Mouse (Mus musculus): ENCODE data around the gene Hipk2.
A peak's percentile ranks its signal among the peaks of the same experiment; 100 is the strongest.
"Not testable (repeated sequence)": the region's sequence is repeated elsewhere in the genome, so short reads cannot be mapped to it uniquely, and the experiment has no call there.

Hipk2 gene

DNA sequence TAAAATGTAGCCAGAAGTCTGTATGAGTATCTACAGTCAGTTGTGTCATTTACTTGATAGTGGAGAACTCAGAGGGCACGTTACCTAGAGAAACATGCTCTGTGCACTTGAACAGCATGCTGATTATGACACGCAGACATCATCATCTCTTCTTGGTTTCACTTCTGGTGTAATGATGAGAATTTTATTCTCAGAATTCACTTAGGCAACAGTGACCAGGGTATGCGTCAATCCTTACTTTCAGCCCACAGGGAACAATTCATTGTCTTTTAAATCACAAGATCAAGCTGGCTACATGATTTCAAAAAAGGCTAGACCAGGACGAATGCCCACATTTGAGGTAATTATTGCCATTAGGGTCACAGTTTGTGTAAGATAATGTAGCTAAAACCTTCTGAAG lies 185.3 kb downstream of the Hipk2 start:
- DNase-seq, result no peak

DNA sequence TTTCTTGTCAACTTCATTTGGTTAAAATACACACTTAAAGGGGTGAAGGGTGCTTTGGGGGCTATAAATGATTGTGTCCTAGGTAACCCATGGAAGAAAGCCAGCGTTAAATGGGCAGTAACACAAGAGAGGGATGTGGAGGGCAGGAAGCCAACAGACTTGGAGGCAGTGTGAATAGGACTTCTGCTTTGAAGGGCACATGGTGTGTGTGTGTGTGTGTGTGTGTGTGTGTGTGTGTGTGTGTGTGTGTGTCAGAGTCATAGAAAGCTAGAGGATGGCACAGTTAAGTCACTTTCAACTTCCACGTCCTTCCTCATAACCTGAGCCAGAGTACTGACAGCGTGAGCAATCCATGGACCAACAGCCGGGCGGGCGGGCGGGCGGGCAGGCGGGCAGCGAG lies 187.1 kb downstream of the Hipk2 start:
- peak; percentile 14 for DNase-seq

DNA sequence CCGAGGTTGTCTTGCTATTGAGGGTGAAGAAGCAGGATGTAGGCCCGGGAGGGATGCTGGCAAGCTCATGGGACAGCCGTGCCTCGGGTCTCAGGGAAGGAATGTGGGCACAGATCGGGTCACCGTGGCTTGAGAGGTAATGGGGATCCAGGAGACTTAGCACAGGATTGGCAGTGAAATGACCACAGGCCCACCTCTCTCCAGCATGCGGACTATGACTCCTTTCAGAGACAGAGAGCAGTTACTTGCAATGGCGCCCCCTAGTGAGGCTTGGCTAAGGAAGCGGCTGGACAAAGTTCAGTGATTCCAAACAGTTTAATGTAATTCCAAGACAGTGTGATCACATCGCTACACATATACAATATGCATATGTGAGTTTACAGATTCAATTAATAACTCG lies 188.7 kb downstream of the Hipk2 start:
- DNase-seq, result peak; percentile 58

DNA sequence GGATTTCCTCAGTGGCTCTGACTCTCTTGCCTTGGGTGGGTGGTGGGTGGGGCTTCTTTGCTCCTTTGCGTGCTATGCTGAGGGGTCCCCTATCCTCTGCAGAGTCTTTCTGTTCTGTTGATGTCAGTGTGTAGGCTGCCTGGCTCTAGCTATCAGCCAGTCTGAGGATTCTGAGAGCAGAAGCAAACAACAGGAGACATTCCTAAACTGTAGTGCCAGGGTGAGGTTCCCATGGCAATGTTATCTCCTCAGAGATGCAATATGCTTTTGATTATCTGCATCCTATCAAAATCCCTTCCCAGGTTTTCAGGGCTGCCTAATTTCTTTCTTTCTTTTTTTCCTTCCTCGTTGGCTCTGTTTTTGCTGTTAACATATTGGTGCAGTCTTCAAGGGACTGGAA lies 193.4 kb downstream of the Hipk2 start:
- DNase-seq, result no peak

DNA sequence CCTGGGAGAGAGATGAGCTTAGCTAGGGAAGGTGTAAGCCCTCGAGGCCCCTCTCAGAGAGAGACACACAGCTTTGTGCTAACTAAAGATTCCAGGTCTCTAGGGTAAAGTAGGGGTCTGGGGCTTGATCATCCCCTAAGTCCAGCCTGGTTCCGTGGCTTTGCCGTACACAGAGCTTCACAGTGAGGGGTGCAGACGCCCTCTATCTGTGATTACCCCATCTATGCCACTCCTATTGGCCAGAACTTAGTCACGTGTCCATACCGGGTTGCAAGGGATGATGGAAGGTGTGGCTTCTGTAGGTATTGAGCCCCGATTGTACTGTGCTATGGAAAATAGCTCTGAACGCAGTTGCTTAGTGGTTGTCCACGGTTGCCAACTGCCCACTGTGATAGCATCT lies 198.3 kb downstream of the Hipk2 start:
- DNase-seq, result no peak

DNA sequence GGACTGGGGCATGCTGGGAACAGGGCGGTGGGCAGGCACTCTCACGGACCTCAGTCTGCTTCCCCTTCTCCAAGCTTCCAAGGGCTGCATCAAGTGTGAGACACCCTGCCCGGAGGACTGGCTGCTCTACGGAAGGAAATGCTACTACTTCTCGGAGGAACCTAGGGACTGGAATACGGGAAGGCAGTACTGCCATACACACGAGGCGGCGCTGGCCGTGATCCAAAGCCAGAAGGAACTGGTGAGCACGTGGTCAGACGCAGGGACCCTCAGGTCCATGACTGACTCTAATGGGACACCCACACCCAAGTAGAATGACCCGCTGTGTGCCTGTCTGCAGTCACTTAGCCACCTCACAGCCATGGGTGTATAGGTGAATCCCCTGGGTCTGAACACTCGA lies 199.2 kb downstream of the Hipk2 start:
- no peak for DNase-seq

DNA sequence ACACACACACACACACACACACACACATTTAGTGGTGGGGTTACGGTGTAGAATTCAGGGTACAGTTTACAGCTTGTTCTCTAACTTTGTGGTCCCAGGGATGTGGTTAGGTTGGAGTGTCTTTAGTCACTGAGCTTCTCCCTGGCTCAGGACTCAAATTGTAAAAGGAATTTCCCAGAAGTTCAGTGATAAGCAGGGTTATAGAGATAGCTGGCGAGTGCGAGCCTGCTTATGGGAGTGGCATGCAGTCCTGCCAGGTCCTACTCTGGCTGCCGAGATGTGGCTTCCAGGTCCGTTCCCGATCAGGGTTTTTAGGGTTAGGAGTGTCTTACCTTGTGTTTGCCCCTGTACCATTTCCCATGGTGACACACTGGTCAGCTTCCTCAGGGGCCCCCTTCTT lies 199.7 kb downstream of the Hipk2 start:
- no peak for DNase-seq

DNA sequence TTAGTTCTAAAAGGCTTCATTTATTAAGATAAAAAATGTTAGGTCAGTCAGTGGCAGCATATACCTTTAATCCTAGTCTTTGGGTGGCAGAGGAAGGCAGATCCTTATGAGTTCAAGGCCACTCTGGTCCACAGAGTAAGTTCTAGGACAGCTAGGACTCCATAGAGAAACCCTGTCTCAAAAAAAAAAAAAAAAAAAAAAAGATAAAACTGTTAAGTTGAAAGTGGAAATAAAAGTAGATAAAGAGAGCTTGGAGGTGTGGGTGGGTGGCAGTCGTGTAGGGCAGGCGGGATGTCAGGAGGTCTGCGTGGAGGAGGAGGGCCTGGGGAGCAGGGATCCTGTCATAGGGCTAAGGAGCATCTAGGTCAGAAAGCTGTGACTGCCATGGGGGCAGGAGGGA lies 204.0 kb downstream of the Hipk2 start:
- DNase-seq, result no peak

DNA sequence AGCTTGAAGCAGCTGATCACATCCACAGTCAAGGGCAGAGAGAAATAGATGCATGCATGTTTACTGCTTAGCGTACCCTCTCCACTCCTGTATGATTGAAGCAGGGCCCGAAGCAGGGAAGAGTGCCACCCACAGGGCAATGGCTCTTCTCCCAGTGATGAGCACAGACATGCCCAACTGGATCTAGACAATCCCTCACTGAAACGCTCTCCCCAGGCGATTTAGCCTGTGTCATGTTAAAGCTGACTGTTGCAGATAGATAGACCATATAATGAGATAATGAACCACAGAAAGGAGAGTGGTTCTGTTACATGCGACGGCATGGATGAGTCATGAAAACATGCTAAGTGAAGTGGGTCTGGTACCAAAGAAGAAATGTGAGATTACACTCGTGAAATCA lies 204.7 kb downstream of the Hipk2 start:
- no peak for DNase-seq

DNA sequence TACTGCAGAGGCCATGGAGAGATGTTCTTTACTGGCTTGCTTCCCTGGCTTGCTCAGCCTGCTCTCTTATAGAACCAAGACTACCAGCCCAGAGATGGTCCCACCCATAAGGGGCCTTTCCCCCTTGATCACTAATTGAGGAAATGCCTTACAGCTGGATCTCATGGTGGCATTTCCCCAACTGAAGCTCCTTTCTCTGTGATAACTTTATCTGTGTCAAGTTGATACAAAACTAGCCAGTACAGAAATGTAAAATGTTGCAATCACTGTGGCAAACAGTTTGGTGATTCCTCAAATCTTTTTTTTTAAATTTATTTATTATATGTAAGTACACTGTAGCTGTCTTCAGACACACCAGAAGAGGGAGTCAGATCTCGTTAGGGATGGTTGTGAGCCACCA lies 205.5 kb downstream of the Hipk2 start:
- DNase-seq, result not testable (repeated sequence)

DNA sequence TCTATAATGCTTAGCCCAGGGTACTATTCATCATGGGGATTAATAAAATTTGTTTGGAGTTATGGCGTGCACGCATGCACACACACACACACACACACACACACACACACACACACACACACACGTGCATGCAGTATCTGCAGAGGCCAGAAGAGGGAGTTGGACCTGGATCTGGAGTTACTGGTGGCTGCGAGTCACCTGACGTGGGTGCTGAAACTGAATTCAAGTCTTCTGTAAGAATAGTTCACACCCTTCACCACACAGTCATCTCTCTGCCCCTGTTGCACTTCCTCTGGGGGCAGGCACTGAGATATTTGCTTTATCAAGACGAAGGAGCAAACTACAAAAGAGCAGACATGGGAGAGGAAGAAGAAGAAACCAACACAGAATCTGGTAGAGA lies 206.4 kb downstream of the Hipk2 start:
- DNase-seq, result no peak

DNA sequence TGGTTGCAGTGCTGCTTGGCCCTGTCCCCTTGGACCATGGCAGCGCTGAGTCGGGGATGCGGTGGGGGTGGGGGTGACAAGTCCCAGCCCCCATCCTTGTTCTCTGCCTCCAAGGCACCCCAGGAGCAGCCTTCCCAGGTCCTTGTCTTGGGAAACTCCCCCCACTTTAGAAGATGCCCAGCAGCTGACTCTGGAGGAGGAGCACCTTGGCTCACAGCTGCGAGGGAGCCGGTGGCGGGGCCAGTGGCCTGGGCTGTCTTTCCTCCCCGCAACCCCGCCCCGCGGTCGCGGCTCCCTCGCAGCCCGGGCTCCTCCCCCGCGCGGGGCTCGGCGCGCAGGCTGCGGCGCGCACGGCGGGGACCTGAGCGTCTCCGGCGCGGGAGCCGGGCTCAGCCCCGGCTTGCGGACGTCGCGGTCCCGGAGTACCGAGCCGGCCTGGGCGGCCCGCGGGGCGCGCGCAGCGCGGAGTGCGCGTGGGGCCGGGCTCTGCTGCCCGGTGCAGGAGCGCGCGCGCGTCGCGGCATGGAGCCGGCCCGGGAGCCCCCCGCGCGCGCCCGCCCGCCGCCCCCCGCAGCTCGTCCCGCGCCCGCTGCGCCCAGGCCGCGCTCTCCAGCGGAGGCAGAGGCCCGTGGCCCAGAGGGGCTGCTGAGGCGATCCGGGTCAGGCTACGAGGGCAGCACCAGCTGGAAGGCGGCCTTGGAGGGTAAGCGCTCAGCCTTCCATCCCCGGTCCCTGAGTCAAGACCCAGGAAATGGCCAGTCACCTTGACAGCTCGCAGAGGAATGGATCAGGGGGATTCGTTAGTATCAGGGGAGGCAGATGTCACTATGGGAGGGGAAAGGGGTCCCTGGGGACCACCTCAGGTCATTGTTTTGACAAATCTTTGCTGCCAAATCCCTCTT lies 213.0 kb downstream of the Hipk2 start, which contains the start of gene Clec2l:
Gene Clec2l, plus strand, starts transcription at position 356 of the 902 bp plus-strand sequence.
- DNase-seq, result peak; percentile 23

DNA sequence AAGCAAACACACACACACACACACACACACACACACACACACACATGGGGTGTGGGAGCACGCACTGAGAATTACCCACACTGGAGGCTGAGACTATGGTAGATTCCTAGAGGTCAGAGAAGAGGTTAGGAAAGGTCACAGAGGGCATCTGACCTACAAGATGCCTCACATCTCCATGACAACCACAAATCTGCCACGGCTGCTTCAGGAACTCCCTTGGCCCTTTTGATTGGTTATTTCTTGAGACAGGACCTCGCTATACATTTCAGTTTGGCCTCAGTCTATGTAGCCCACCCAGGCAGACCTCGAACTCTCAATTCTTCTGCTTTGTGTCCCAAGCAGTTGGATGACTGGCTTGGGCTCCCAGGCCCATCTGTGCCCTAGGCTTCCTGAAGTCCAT lies 214.3 kb downstream of the Hipk2 start:
- no peak for DNase-seq

DNA sequence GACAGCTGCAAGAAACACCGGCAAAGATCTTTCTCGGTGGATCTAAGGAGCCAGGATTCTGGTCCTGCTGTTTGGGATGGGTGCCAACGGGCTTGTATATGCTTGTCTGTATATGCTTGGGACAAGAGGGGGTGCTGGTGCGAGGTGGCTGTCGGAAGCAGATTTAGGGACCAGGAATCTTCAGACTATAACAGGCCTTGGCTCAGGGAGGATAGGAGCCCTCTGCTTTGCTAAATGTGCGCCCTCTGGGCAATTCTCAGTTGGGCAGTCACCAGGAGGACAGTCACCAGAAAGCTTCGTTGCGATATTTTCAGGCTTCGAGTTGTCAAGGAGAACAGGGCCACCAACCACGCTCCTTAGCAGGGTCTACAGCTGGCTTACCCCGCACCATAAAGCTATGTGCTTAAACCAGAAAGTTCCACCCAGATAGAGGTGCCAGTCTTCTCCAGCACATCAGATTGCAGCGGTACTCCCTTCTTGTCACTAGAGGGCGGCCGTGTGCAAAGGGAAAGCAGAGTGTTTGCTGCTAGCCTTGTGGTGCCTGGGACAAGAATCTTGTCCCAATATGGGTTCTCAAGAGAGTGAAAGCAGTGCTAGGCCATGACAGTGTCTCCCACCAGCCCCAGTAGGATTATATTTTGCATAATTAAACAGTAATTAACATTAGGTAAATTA lies 225.6 kb downstream of the Hipk2 start:
- DNase-seq, result peak; percentile 78

DNA sequence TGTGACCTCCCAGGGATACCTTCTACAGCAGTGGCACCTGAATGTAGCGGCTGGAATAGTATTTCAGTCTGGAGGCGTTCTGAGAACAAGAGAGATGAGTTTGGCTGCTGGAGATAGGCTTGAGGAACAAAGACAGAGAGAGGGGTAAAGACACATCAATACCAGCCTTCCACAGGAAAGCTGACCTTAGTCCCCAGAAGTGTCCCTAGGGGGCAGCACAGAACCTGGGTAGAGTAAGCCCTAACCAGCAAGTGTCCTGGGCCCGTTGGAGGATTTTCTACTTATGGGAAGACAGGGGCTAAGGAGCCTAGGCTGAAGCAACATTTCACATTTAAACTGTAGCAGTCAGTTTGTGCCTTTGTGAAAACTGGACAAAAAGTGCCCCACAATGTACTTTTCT lies 226.4 kb downstream of the Hipk2 start:
- peak; percentile 30 for DNase-seq

All from lung, postnatal 14 days (tissue).